Mouse (Mus musculus): ENCODE results near the gene Slc22a15.
A peak's percentile ranks its signal among the peaks of the same experiment; 100 is the strongest.

Slc22a15 gene

DNA sequence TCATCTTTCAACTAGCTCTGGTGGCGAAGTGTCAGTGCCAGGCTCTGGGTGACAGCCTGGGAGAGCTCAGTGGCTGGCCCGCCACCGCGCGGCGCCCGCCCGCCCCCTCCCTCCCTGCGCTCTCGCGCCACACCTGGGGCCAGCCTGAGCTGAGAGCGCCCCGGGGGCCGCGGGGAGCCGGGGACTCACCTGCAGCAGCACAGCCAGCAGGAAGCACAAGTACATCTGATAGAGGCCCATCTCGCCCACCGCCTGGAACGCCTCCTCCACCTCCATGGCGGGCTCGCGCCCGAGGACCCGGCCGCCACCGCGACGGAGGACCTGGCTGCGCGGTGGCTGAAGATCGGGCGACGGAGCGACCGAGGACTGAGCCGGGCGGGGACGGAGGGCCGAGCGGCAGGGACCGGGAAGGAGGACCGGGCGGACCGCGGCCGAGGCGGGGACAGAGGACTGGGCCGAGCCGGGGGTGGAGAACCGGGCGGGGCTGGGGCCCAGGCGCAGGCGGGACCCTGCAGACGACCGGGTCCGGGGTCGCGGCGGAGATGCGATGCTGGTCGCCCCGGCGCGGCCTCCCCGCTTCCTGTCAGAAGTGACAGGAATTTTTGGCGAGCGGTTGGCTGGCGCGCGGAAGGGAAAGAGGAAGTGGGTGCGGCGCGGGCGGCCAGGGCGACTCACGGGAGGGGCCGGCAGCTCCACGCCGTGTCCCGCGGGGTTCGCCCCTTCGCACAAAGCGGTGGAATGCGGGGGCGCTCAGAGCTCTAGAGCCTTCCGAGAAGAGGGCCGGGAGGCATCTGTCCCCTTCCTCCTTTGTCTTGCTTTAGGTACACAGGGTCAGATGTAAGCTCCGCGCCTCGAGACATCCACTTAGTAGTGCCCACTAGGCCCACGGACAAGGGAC is at the start of gene Slc22a15:
Slc22a15 (minus strand) TSS at position 611 of the 898 bp plus-strand sequence.
- DNase-seq (ENCODE audit: low read depth, low spot score), result peak; percentile 56
- H3K36me3 ChIP-seq (ENCODE audit: control insufficient read depth, insufficient read depth, low read length, poor library complexity, severe bottlenecking), result no peaks in the 10 kb centered on the region
- no peaks in the 10 kb centered on the region for H3K27me3 ChIP-seq (ENCODE audit: control insufficient read depth, insufficient read depth, low read length, poor library complexity, severe bottlenecking)

GRCm38 (mm10) chr3:101966825-101967558 is 42.7 kb upstream of the Slc22a15 start:
- Histone ChIP-seq H3K36me3 (ENCODE audit: control insufficient read depth, insufficient read depth, low read length, poor library complexity, severe bottlenecking) (no peaks in the 10 kb centered on the region), H3K27me3 (ENCODE audit: control insufficient read depth, insufficient read depth, low read length, poor library complexity, severe bottlenecking) (no peaks in the 10 kb centered on the region)
- DNase-seq (ENCODE audit: low read depth, low spot score), result no peak

DNA sequence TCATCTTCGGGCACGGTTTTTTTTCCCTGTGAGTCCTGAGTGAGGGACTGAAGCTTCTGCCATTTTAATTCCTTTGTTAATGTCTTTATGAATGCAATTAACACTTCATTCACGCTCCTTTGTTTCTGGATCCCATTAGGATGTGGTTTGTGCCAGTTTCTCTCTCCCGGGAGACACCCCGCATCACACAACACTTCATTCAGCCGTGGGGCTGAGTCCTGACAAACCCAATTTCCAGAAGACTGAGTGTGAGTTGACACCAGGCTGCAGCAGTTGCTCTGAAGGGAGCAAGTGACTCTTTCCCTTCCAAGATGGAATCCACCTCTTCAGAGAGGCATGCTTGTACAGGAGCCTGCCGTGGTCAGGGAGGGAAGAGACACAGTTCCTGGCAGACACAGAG is 40.1 kb upstream of the Slc22a15 start:
- Histone ChIP-seq H3K27me3 (ENCODE audit: control insufficient read depth, insufficient read depth, low read length, poor library complexity, severe bottlenecking) (no peaks in the 10 kb centered on the region), H3K36me3 (ENCODE audit: control insufficient read depth, insufficient read depth, low read length, poor library complexity, severe bottlenecking) (no peaks in the 10 kb centered on the region)
- no peak for DNase-seq (ENCODE audit: low read depth, low spot score)

DNA sequence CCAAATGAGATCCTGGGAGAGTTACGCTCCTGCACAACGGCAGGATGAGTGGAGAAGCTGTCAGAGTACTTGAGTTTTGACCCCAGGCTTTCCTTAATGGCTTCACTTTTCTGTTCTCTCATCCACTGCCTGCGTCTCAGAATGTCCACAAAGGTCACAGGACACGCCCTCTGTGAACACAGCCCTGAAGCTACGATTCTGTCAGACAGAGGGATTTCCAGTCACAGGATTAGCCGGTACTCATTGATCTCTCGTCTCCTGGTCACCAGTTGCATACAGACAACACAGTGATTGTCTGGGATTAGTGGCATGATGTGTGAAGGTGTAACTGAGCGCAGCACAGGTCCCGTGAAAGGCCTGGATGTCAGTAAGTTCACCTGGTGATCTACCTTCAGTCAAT is 39.2 kb upstream of the Slc22a15 start:
- H3K27me3 ChIP-seq (ENCODE audit: control insufficient read depth, insufficient read depth, low read length, poor library complexity, severe bottlenecking), result no peaks in the 10 kb centered on the region
- no peaks in the 10 kb centered on the region for H3K36me3 ChIP-seq (ENCODE audit: control insufficient read depth, insufficient read depth, low read length, poor library complexity, severe bottlenecking)
- no peak for DNase-seq (ENCODE audit: low read depth, low spot score)

GRCm38 (mm10) chr3:101961146-101961835 is 37.0 kb upstream of the Slc22a15 start:
- no peaks in the 10 kb centered on the region for H3K27me3 ChIP-seq (ENCODE audit: control insufficient read depth, insufficient read depth, low read length, poor library complexity, severe bottlenecking)
- no peaks in the 10 kb centered on the region for H3K36me3 ChIP-seq (ENCODE audit: control insufficient read depth, insufficient read depth, low read length, poor library complexity, severe bottlenecking)
- no peak for DNase-seq (ENCODE audit: low read depth, low spot score)

- DNase-seq (ENCODE audit: low read depth, low spot score), result no peak
- Histone ChIP-seq H3K36me3 (ENCODE audit: control insufficient read depth, insufficient read depth, low read length, poor library complexity, severe bottlenecking) (no peaks in the 10 kb centered on the region), H3K27me3 (ENCODE audit: control insufficient read depth, insufficient read depth, low read length, poor library complexity, severe bottlenecking) (no peaks in the 10 kb centered on the region)
Measured at GRCm38 (mm10) chr3:101958047-101958446, 33.8 kb upstream of the Slc22a15 start.

- Histone ChIP-seq H3K27me3 (ENCODE audit: control insufficient read depth, insufficient read depth, low read length, poor library complexity, severe bottlenecking) (no peaks in the 10 kb centered on the region), H3K36me3 (ENCODE audit: control insufficient read depth, insufficient read depth, low read length, poor library complexity, severe bottlenecking) (no peaks in the 10 kb centered on the region)
- DNase-seq (ENCODE audit: low read depth, low spot score), result no peak
Measured at GRCm38 (mm10) chr3:101953506-101953905, 29.3 kb upstream of the Slc22a15 start.

DNA sequence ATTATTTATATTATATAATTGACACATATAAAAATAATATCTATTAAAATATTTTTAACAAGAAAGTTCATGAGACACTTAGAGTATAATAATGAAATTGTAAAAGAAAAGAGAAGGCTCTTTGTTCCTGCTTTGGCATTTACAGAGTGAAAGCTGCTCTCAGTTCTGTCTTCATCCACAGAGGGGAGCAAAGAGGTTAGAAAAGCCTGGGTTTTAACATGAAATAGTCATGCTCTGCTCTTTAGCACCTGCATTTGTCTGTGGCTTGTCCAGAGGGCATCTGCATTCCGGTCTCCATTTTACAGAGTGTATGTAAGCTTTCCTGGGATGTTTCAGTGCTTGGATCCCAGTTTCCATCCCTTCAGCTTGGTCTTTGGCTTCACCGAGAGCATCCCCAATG is 28.3 kb upstream of the Slc22a15 start:
- no peaks in the 10 kb centered on the region for H3K27me3 ChIP-seq (ENCODE audit: control insufficient read depth, insufficient read depth, low read length, poor library complexity, severe bottlenecking)

GRCm38 (mm10) chr3:101948572-101948971 is 24.3 kb upstream of the Slc22a15 start:
- DNase-seq (ENCODE audit: low read depth, low spot score), result no peak
- no peaks in the 10 kb centered on the region; the same call in 1 of the 2 replicates for H3K27me3 ChIP-seq (ENCODE audit: control insufficient read depth, insufficient read depth, low read length, poor library complexity, severe bottlenecking)
- H3K36me3 ChIP-seq (ENCODE audit: control insufficient read depth, insufficient read depth, low read length, poor library complexity, severe bottlenecking), result no peaks in the 10 kb centered on the region

More for the DNA sequence above, 28.3 kb upstream of the Slc22a15 start:
- H3K36me3 ChIP-seq (ENCODE audit: control insufficient read depth, insufficient read depth, low read length, poor library complexity, severe bottlenecking), result no peaks in the 10 kb centered on the region
- DNase-seq (ENCODE audit: low read depth, low spot score), result no peak

- DNase-seq (ENCODE audit: low read depth, low spot score), result no peak
- Histone ChIP-seq H3K27me3 (ENCODE audit: control insufficient read depth, insufficient read depth, low read length, poor library complexity, severe bottlenecking) (no peaks in the 10 kb centered on the region; the same call in 1 of the 2 replicates), H3K36me3 (ENCODE audit: control insufficient read depth, insufficient read depth, low read length, poor library complexity, severe bottlenecking) (no peaks in the 10 kb centered on the region)
Measured at GRCm38 (mm10) chr3:101947250-101947649, 23.0 kb upstream of the Slc22a15 start.

DNA sequence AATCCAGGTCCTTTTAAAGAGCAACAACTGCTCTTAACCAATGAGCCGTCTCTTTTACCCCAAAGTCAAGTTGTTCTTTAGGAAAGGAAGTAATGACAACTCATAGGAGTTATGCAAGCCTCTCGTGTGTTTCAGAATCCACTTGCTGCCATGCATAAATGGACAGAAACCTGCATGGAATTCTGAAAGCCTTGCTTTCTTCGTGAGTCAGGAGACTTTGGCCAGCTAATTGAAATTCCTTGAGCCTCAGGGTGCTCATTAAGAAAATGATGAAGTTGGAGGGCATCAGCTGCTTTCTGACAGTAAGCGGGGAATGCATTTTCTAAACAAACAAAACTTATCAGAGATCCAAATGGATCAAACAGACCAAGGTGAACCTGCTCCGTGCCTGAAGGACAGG is 21.0 kb upstream of the Slc22a15 start:
- no peak for DNase-seq (ENCODE audit: low read depth, low spot score)
- Histone ChIP-seq H3K27me3 (ENCODE audit: control insufficient read depth, insufficient read depth, low read length, poor library complexity, severe bottlenecking) (no peaks in the 10 kb centered on the region; the same call in 1 of the 2 replicates), H3K36me3 (ENCODE audit: control insufficient read depth, insufficient read depth, low read length, poor library complexity, severe bottlenecking) (no peaks in the 10 kb centered on the region)

DNA sequence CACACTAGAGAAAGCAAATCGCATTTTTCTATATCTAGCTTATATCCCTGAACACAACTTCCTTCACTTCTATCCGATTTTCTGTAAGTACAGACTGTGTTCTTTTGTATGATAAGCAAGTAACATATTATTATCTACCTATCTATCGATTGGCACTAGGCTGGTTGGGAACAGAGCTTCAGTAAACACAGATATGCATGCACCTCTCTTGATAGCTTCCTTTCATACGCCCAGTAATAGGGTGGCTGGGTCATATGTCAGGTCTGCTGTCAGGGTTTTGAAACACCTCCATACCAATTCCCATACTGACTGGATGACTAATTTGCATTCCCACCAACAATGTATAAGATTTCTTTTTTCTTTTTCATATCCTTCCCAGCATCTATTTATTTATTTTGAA is 16.2 kb upstream of the Slc22a15 start:
- no peak for DNase-seq (ENCODE audit: low read depth, low spot score)
- no peaks in the 10 kb centered on the region; the same call in 1 of the 2 replicates for H3K27me3 ChIP-seq (ENCODE audit: control insufficient read depth, insufficient read depth, low read length, poor library complexity, severe bottlenecking)
- H3K36me3 ChIP-seq (ENCODE audit: control insufficient read depth, insufficient read depth, low read length, poor library complexity, severe bottlenecking), result no peaks in the 10 kb centered on the region

DNA sequence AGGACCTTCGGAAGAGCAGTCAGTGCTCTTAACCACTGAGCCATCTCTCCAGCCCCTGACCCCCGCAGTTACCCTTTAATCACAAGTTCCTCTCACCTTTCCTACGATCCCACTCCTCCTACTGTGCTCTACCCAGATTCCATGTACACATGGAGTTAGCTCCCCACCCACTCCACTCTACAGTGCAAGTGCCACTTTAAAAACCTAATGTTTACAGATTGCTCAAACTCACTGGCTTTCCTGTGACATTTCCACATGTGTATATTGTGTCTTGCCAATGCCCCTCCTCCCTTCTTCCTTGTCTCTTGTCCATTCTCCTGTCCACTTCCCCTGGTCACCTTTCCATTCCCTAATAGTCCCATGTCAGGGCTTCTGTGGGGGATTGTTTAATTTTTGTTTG is 15.6 kb upstream of the Slc22a15 start:
- H3K36me3 ChIP-seq (ENCODE audit: control insufficient read depth, insufficient read depth, low read length, poor library complexity, severe bottlenecking), result no peaks in the 10 kb centered on the region
- DNase-seq (ENCODE audit: low read depth, low spot score), result no peak

DNA sequence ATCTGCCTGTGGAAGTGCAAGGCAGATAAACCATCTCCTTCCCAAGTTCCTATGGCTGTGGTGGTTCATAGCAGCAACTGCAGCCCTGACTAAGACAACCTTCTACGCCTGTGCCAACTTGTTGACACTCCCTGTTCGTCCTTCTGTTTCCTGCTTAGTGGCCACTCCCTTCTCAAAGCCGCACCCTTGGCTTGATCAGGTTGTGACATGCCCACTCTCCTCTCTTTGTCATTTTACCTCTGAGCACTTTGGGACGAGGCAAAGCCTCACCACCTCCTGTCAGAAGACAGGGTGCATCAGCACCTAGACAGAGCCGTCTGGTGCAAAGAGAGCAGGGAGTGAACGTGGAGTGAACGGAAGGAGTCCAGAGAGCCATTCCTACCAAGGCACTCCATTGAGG is 14.9 kb upstream of the Slc22a15 start:
- no peaks in the 10 kb centered on the region; the same call in 1 of the 2 replicates for H3K27me3 ChIP-seq (ENCODE audit: control insufficient read depth, insufficient read depth, low read length, poor library complexity, severe bottlenecking)
- no peaks in the 10 kb centered on the region for H3K36me3 ChIP-seq (ENCODE audit: control insufficient read depth, insufficient read depth, low read length, poor library complexity, severe bottlenecking)
- no peak for DNase-seq (ENCODE audit: low read depth, low spot score)

More for the DNA sequence above, 15.6 kb upstream of the Slc22a15 start:
- no peaks in the 10 kb centered on the region; the same call in 1 of the 2 replicates for H3K27me3 ChIP-seq (ENCODE audit: control insufficient read depth, insufficient read depth, low read length, poor library complexity, severe bottlenecking)

Measured in splenic B cell, adult 2 months (primary cell).